Mouse (Mus musculus) kidney, adult 2 months (tissue): ENCODE data around the gene Olfr287.

Source experiments
- CTCF ChIP-seq: fragments of 200-500 bp; conservative IDR thresholded peaks from 2 replicates; pipeline ENCODE4 v1.5.1; 2011; ENCODE audit warnings: low read depth, mild to moderate bottlenecking, control low read depth, low read length, moderate library complexity, mixed read lengths; ENCODE audit not compliant: insufficient read depth, insufficient read length
- POLR2A ChIP-seq: fragments of 200-500 bp; IDR thresholded peaks from one replicate; pipeline ENCODE4 v1.6.1; 2011; ENCODE audit warnings: low read depth, low read length, control low read depth

- TF ChIP-seq CTCF (no peak), POLR2A (no peak)
These were observed 13.5 kb upstream of the Olfr287 start, which contains the start of gene Olfr286 for GRCm38 (mm10) chr15:98234350-98234749.
